Mouse (Mus musculus) kidney, postnatal 0 days (tissue): ENCODE data around the gene Fam243. TPM values are rescaled to one million over a fixed set of nuclear protein-coding genes. Genes with fewer than 3 reads are reported as not detected.

Experiments used
- ATAC-seq: fragments of 200-750 bp; cut with Nextera tagmentation; replicated peaks from 2 replicates; pipeline ENCODE4 v1.8.0; 2017; ENCODE audit warnings: low read depth, moderate number of reproducible peaks, moderate TSS enrichment, moderate library complexity; ENCODE audit not compliant: low FRiP score
- DNase-seq: peaks from one replicate; pipeline ENCODE4 v3.0.0-alpha.2; 2016; ENCODE audit warnings: low spot score
- H3K27ac ChIP-seq: fragments of 300-500 bp; sonication (generic); 2 replicates; pipeline ENCODE4 v1.5.1; 2014; ENCODE audit warnings: mild to moderate bottlenecking
- H3K27me3 ChIP-seq: fragments of 300-500 bp; sonication (generic); 2 replicates; pipeline ENCODE4 v1.6.1; 2014; ENCODE audit warnings: low read length, mixed read lengths; ENCODE audit not compliant: insufficient read depth
- H3K36me3 ChIP-seq: fragments of 300-500 bp; sonication (generic); 2 replicates; pipeline ENCODE4 v1.6.1; 2014; ENCODE audit warnings: low read length, mixed read lengths; ENCODE audit not compliant: insufficient read depth
- H3K4me1 ChIP-seq: fragments of 300-500 bp; sonication (generic); replicated peaks from 2 replicates; pipeline ENCODE4 v1.6.1; 2014; ENCODE audit warnings: antibody characterized with exemption, low read length, mixed read lengths; ENCODE audit not compliant: insufficient read depth
- H3K4me2 ChIP-seq: fragments of 300-500 bp; sonication (generic); 2 replicates; pipeline ENCODE4 v1.6.1; 2014; ENCODE audit warnings: mild to moderate bottlenecking, low read length, moderate library complexity, mixed read lengths
- H3K4me3 ChIP-seq: fragments of 300-500 bp; sonication (generic); replicated peaks from 2 replicates; pipeline ENCODE4 v1.5.1; 2014; ENCODE audit warnings: low read depth, low read length
- H3K9ac ChIP-seq: fragments of 300-500 bp; sonication (generic); 2 replicates; pipeline ENCODE4 v1.6.1; 2014; ENCODE audit warnings: low read depth, low read length
- H3K9me3 ChIP-seq: fragments of 300-500 bp; sonication (generic); replicated peaks from 2 replicates; pipeline ENCODE4 v1.6.1; 2016; ENCODE audit warnings: low read length, inconsistent platforms, mixed read lengths
- CTCF ChIP-seq: IDR thresholded peaks from 2 replicates; pipeline ENCODE4 v1.5.1; 2016; ENCODE audit warnings: antibody characterized with exemption, low read depth, mild to moderate bottlenecking, moderate library complexity
- WGBS: fragments of 180-500 bp; shearing (Covaris S2); extraction: QIAGEN DNeasy Blood & Tissue Kit; methylation state at CpG from one replicate; pipeline ENCODE4 v1.1.7; 2014; 5-methylcytosine and 5-hydroxymethylcytosine counted together
- polyA plus RNA-seq: library from polyadenylated mRNA; unstranded; fragments of >200 nt; fragmentation: Nextera tagmentation; extraction: Ambion mirVana; gene quantifications from 2 replicates; pipeline ENCODE4 v1.2.1, GENCODE M21; 2015

The Fam243 gene
- polyA plus RNA-seq, 1 experiment from 2014 or later, result 0.13 TPM

DNA sequence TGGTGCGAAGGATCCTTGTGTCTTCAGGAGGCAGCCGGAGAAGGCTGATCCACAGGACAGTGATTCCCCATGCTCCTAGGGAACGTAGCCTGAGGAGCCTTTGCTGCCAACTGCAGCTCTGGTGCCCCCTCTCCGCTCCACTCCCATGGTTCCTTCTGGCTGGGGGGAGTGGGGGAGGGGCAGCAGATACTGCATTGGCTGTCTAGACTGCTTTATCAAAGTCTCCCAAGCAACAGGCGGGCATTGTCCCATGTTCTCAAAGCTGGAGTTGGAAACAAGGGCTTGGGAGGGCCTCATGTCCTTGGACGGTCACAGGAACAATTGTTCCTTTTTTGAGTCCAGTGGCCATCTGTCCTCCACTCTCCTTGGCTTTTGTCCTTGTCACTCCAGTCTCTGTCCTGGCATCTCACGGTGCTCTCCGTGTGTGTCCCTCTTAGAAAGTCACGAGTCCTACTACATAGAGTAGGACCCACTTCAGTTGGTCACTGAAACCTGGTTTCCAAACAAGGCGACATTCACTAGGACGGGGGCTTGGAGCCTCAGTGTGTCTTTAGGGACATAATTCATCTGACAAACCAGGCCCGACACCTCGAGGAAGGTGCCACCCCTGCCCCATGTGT is 25.2 kb upstream of the Fam243 start:
- no peaks in the 10 kb centered on the region for H3K9me3 ChIP-seq
- WGBS, result 80% methylated on average over 13 of the region's 13 CpGs
- no peak for ATAC-seq
- no peak overlapping the region for H3K27ac ChIP-seq
- no peak for DNase-seq
- TF ChIP-seq CTCF, result no peak
- H3K27me3 ChIP-seq, result no peaks in the 10 kb centered on the region
- H3K4me2 ChIP-seq, result no peak overlapping the region
- H3K4me3 ChIP-seq, result no peak overlapping the region
- no peak overlapping the region for H3K9ac ChIP-seq
- no peaks in the 10 kb centered on the region for H3K4me1 ChIP-seq
- no peaks in the 10 kb centered on the region for H3K36me3 ChIP-seq

DNA sequence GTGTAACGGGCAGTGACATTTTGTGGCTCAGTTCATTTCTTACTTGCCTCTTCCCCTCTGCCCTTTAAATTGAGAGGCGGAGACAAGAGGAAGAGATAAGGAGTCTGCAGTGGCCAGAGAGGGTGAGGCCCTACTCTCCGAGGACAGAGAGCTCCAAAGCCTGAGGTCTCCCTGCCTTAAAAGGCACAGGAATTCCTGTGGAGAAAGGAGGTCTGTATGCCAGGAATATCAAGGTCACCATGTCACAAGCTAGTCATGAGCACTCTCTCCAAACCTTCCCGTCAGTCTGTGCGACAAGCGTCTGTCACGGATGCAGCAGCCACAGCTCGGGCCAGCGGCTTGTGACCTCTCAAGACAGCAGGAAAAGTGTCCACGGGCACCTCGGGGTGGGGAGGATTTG is 23.9 kb upstream of the Fam243 start:
- H3K4me2 ChIP-seq, result no peak overlapping the region
- 48% methylated on average over 11 of the region's 11 CpGs for WGBS
- 0 out of 2 replicates have a peak, but pooled peaks cover 2% of the 10 kb centered on the region for H3K4me1 ChIP-seq
- no peaks in the 10 kb centered on the region for H3K27me3 ChIP-seq
- H3K36me3 ChIP-seq, result no peaks in the 10 kb centered on the region
- no peaks in the 10 kb centered on the region for H3K9me3 ChIP-seq
- H3K4me3 ChIP-seq, result no peak overlapping the region
- ATAC-seq (no peak), DNase-seq (no peak)
- no peak for TF ChIP-seq CTCF
- H3K9ac ChIP-seq, result no peak overlapping the region
- H3K27ac ChIP-seq, result no peak overlapping the region

DNA sequence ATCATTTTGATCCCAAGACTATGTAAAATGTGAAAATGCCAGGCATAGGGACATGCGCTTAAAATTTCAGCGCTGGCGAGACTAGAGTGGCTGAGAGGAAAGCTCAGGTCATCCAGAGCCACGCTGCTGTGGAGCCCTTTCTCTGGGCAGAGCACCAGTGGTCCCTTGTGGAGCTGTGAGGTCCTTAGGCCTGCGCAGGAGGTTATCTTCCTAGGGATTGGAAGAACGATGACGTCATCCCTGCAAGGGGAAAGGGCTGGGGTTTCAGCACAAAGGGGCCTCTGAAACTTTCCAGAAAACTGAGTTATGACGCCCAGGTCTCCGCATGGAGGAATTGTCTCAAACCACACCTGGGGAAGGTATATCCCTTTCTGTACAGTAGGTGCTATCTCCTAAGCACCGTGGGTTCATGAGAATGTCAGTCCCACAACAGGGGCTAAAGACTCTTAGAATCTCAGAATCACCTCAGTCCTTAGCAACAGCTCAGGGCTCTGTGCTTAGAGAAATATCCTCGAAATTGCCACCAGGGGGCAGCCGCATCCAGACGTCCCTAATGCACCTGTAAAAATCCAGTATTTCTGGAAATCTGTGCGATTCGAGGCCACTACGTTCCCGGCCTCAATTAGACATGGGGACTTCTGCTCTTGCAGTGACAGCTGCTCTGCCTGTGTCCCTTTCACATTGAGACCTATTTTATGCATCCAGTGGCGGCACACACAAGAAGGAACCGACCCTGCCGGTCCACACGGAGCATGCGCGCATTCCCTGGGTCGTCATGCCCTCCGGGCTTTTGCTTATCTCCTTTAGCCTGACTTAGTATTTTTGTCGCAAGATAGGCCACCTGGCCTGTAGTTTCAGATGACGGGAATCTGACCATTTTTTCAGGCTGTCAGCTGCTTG is 19.6 kb upstream of the Fam243 start:
- no peaks in the 10 kb centered on the region for H3K27me3 ChIP-seq
- no peak overlapping the region for H3K9ac ChIP-seq
- no peak overlapping the region for H3K27ac ChIP-seq
- TF ChIP-seq CTCF, result peak; percentile 85
- no peaks in the 10 kb centered on the region for H3K36me3 ChIP-seq
- no peaks in the 10 kb centered on the region for H3K9me3 ChIP-seq
- WGBS, result 28% methylated on average over 27 of the region's 27 CpGs
- H3K4me3 ChIP-seq, result no peak overlapping the region
- ATAC-seq (peak; percentile 52; the same call in 1 of the 2 replicates), DNase-seq (peak; percentile 85)
- peak overlapping the region; percentile 41 for H3K4me2 ChIP-seq
- H3K4me1 ChIP-seq, result 0 out of 2 replicates have a peak, but pooled peaks cover 3% of the 10 kb centered on the region

DNA sequence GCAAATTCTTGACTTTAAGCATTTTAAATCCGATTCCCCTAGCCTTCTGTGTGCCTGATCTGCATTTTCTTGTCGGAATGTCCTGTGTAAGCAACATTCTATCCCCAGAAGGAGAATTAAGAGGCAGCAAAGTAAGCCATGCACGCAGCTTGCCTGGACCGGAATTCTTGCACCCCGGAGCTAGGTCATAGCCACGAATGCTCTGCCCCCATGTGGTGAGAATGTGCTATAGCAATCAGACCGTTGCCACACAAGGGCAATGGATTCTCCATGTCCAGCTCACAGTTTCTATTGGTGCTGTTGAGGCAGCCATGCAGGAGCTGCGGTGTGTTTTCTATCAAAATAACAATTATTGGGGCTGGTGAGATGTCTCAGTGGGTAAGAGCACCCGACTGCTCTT is 15.0 kb upstream of the Fam243 start:
- peak; percentile 71 for ATAC-seq
- Histone ChIP-seq H3K27me3 (no peaks in the 10 kb centered on the region), H3K36me3 (no peaks in the 10 kb centered on the region), H3K4me2 (peak overlapping the region; percentile 25; the same call in 1 of the 2 replicates), H3K9me3 (no peaks in the 10 kb centered on the region), H3K4me1 (0 out of 2 replicates have a peak, but pooled peaks cover 3% of the 10 kb centered on the region), H3K4me3 (no peak overlapping the region), H3K9ac (no peak overlapping the region), H3K27ac (no peak overlapping the region)
- DNase-seq, result peak; percentile 93
- 6% methylated on average over 9 of the region's 9 CpGs for WGBS
- TF ChIP-seq CTCF, result peak; percentile 97

DNA sequence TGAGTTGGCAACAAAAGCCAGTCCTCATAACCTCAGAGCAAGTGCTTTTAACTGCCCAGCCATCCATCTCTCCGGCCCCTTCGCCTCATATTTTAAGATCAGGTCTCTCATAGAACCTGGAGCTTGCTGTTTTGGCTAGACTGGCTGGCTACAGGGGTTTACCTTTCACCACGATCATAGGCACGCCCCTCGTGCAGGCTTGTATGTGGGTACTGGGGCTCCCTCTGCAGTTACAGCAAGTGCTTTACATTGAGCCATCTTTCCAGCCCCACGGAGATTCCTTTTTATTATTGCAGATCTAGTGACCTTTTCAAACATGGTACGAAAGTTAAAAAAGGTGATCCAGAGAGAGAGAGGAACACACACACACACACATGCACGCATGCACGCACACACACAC is 13.4 kb upstream of the Fam243 start:
- Histone ChIP-seq H3K4me1 (no peaks in the 10 kb centered on the region), H3K27me3 (no peaks in the 10 kb centered on the region), H3K9ac (no peak overlapping the region), H3K4me2 (no peak overlapping the region), H3K9me3 (no peaks in the 10 kb centered on the region), H3K27ac (no peak overlapping the region), H3K36me3 (no peaks in the 10 kb centered on the region), H3K4me3 (no peak overlapping the region)
- DNase-seq (no peak), ATAC-seq (no peak)
- peak; percentile 43; the same call in 1 of the 2 replicates for TF ChIP-seq CTCF
- WGBS, result 55% methylated on average over 9 of the region's 9 CpGs

DNA sequence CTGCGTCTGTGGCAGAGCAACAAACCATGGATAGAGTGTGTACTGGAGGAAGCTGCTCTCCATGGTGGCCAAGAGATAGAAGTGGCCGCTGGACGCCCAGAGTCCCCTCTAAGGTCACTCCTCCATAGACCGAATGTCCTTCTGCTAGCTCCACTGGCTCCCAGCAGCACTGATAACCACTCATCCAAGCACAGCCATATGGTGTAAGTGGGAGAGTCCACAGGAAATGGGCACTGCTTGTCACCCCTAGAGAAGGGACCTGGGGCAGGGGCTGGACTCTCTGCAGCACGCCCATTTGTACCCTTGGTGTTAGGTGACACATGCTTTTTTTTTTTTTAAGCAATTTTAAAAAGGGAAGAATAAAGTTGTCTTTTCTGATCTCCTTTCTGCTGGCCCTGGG is 9.7 kb upstream of the Fam243 start:
- H3K9ac ChIP-seq, result no peak overlapping the region
- H3K36me3 ChIP-seq, result no peaks in the 10 kb centered on the region
- no peak overlapping the region for H3K4me3 ChIP-seq
- H3K4me2 ChIP-seq, result no peak overlapping the region
- H3K9me3 ChIP-seq, result no peaks in the 10 kb centered on the region
- TF ChIP-seq CTCF, result no peak
- no peak for DNase-seq
- H3K27ac ChIP-seq, result no peak overlapping the region
- H3K4me1 ChIP-seq, result no peaks in the 10 kb centered on the region
- 56% methylated on average over 5 of the region's 5 CpGs for WGBS
- no peaks in the 10 kb centered on the region for H3K27me3 ChIP-seq
- no peak for ATAC-seq
